22 mouse cellular contexts compared by ENCODE assay signal in genomic region chr5:64710968-64711367, GRCm38 (mm10).
"Had no signal": no experiment of that assay in that cellular context is flagged by ENCODE, and none has a peak within 500 bp of the region (broad histone marks: within the 10 kb centered on the region; RNA-seq: fewer than 3 reads in every experiment).

No protein-coding gene starts in this region.

- ATAC-seq: lung, postnatal 0 days; midbrain, embryonic 16.5 days had no signal

- H3K27me3 ChIP-seq: lung, embryonic 15.5 days; midbrain, embryonic 12.5 days; neural tube, embryonic 13.5 days; neural tube, embryonic 15.5 days; stomach, embryonic 15.5 days had no signal

- H3K4me1 ChIP-seq: neural tube, embryonic 15.5 days; stomach, embryonic 15.5 days had no signal

- H3K27ac ChIP-seq: lung, embryonic 15.5 days; macrophage; midbrain, embryonic 12.5 days; neural tube, embryonic 13.5 days; neural tube, embryonic 15.5 days; stomach, embryonic 15.5 days; stomach, postnatal 0 days had no signal

- H3K9ac ChIP-seq: lung, embryonic 15.5 days; midbrain, embryonic 12.5 days; neural tube, embryonic 13.5 days; neural tube, embryonic 15.5 days; stomach, embryonic 15.5 days had no signal

- H3K4me2 ChIP-seq: lung, embryonic 15.5 days; midbrain, embryonic 12.5 days; neural tube, embryonic 13.5 days; neural tube, embryonic 15.5 days; stomach, embryonic 15.5 days had no signal

- DNase-seq: lung, adult 18-20 months; lung, postnatal 14 days; lung, postnatal 36 days; midbrain, embryonic 14.5 days; retina, postnatal 1 day; right cerebral cortex, adult 18-20 months; right cerebral cortex, postnatal 25 days; right cerebral cortex, postnatal 4 days; thymus, adult 2 months; thymus, postnatal 25 days; thymus, postnatal 4 days had no signal

- H3K36me3 ChIP-seq: lung, embryonic 15.5 days; midbrain, embryonic 12.5 days; neural tube, embryonic 13.5 days; neural tube, embryonic 15.5 days; stomach, embryonic 15.5 days had no signal

- H3K4me3 ChIP-seq: lung, embryonic 15.5 days; megakaryocyte, embryonic 14.5 days; midbrain, embryonic 12.5 days; myocyte; neural tube, embryonic 13.5 days; neural tube, embryonic 15.5 days; stomach, embryonic 15.5 days had no signal

- H3K9me3 ChIP-seq: lung, embryonic 15.5 days; megakaryocyte, embryonic 14.5 days; midbrain, embryonic 12.5 days; neural tube, embryonic 13.5 days; neural tube, embryonic 15.5 days; stomach, embryonic 15.5 days had no signal
